Mouse (Mus musculus) limb, embryonic 13.5 days (tissue): ENCODE measurements around the gene Ccdc39. TPM values are rescaled to one million over a fixed set of nuclear protein-coding genes. Genes with fewer than 3 reads are reported as not detected.

ENCODE experiments used
- ATAC-seq: fragments of 200-750 bp; cut with Nextera tagmentation; 2 replicates; pipeline ENCODE4 v1.8.0; 2017; ENCODE audit warnings: low read depth, moderate number of reproducible peaks, moderate TSS enrichment; ENCODE audit not compliant: low FRiP score
- H3K27ac ChIP-seq: fragments of 300-500 bp; sonication (generic); 2 replicates; pipeline ENCODE4 v1.5.1; 2015; ENCODE audit warnings: inconsistent platforms, mild to moderate bottlenecking, moderate library complexity
- H3K27me3 ChIP-seq: fragments of 300-500 bp; sonication (generic); 2 replicates; pipeline ENCODE4 v1.6.1; 2015; ENCODE audit warnings: mild to moderate bottlenecking, inconsistent platforms
- H3K36me3 ChIP-seq: fragments of 300-500 bp; sonication (generic); 2 replicates; pipeline ENCODE4 v1.6.1; 2015; ENCODE audit warnings: inconsistent platforms, mild to moderate bottlenecking, moderate library complexity
- H3K4me1 ChIP-seq: fragments of 300-500 bp; sonication (generic); 2 replicates; pipeline ENCODE4 v1.6.1; 2015; ENCODE audit warnings: inconsistent platforms
- H3K4me2 ChIP-seq: fragments of 300-500 bp; sonication (generic); replicated peaks from 2 replicates; pipeline ENCODE4 v1.6.1; 2015; ENCODE audit warnings: inconsistent platforms, mild to moderate bottlenecking, moderate library complexity
- H3K4me3 ChIP-seq: fragments of 300-500 bp; sonication (generic); 2 replicates; pipeline ENCODE4 v1.5.1; 2015; ENCODE audit warnings: moderate library complexity, mild to moderate bottlenecking, inconsistent platforms
- H3K9ac ChIP-seq: fragments of 300-500 bp; sonication (generic); 2 replicates; pipeline ENCODE4 v1.6.1; 2015; ENCODE audit warnings: mild to moderate bottlenecking, inconsistent platforms
- H3K9me3 ChIP-seq: fragments of 300-500 bp; sonication (generic); 2 replicates; pipeline ENCODE4 v1.6.1; 2016; ENCODE audit warnings: inconsistent platforms
- WGBS: fragments of 180-500 bp; shearing (Covaris S2); methylation state at CpG from one replicate; pipeline ENCODE4 v1.1.7; 2015; 5-methylcytosine and 5-hydroxymethylcytosine counted together
- polyA plus RNA-seq: library from polyadenylated mRNA; unstranded; fragments of >200 nt; fragmentation: Nextera tagmentation; extraction: Ambion mirVana; gene quantifications from 2 replicates; pipeline ENCODE4 v1.2.1, GENCODE M21; 2015

Ccdc39 gene
- polyA plus RNA-seq, 1 experiment from 2014 or later = 4.8 TPM

DNA sequence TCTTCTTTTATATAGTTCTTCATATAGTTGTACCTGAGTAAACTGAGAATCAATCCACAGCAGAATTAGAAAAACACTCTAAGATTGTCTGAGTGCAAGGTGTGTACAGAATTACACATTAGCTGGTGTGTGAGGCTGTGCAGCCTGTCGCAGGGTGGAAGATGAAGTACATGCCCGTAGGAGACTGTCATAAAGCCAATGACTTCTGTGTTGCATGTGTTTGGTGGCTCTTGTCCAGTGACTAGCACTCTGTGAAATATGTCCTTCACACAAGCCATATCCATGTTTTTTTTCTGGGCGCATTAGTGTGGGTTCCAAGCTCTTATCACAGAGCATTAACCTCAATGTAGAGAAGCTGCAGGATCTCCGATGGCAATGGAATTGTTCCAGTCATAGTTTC lies 6.7 kb upstream of the Ccdc39 start:
- 94% methylated on average over 4 of the region's 4 CpGs for WGBS
- Histone ChIP-seq H3K9ac (no peak overlapping the region), H3K9me3 (no peaks in the 10 kb centered on the region)

DNA sequence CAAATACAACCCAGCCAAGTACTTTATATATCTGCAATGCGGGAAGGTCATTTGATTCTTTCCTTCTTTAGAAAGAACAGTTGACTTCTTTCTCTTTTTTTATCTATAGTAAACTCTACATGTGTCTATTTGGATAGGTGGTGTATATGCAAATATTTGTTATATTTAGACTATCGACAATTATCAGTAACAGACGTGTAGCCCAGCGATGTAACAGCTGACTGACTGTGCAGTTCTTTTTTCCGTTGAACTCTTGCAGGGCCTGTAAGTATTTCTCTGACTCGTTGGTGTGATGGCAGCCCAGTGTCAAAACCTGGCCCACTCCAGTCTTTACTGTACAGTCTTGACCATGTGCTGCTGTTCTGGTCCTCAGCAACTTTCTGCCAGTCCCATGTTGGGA lies 2.5 kb upstream of the Ccdc39 start:
- no peak overlapping the region for H3K4me3 ChIP-seq
- H3K36me3 ChIP-seq = no peaks in the 10 kb centered on the region
- H3K4me2 ChIP-seq = no peak overlapping the region
- H3K9ac ChIP-seq = no peak overlapping the region
- H3K27me3 ChIP-seq = no peaks in the 10 kb centered on the region
- 78% methylated on average over 6 of the region's 6 CpGs for WGBS
- H3K27ac ChIP-seq = no peak overlapping the region
- H3K4me1 ChIP-seq = peaks cover 4% of the 10 kb centered on the region
- ATAC-seq = no peak
- H3K9me3 ChIP-seq = no peaks in the 10 kb centered on the region

More for the DNA sequence above, 6.7 kb upstream of the Ccdc39 start:
- H3K27me3 ChIP-seq = no peaks in the 10 kb centered on the region
- no peak overlapping the region for H3K4me3 ChIP-seq
- no peak for ATAC-seq
- no peak overlapping the region for H3K4me2 ChIP-seq
- no peaks in the 10 kb centered on the region for H3K36me3 ChIP-seq
- H3K4me1 ChIP-seq = no peaks in the 10 kb centered on the region
- no peak overlapping the region for H3K27ac ChIP-seq

DNA sequence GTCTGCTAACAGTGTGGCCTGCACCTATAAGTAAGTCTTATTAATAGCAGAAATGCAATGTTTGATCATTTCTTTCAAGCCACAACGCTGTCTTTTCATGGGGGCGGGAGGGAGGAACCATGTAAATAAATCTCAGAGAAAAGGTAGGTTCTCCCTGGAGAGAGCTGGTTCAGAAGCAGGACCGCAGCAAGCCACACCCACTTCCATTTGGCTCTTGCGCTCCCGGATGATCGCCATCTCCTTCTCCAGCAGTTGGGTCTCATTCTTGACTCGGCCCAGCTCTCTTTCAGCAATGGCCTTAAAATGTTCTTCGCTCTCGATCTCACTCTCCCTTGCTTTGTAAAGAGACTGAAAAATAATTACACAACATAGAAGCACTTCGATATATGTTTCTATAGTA lies 5.2 kb downstream of the Ccdc39 start:
- H3K4me1 ChIP-seq = peaks cover 4% of the 10 kb centered on the region

DNA sequence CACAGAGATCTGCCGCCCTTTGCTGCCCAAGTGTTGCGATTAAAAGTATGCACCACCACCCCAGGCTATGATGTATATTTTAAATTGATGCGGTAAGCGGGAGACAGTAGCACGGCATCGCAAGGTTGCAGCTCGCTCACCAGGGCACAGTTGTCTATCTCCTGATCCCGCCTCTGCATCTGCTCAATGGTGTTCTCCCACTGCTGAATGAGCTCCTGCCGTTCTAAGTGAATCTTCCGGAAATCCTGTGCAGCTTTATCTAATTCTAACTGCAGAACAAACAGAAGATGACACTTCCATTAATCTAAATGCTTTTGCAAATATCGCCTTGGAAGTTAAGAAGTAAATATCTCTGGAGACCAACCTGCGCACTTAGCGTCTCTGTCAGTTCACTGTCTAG lies 7.5 kb downstream of the Ccdc39 start:
- Histone ChIP-seq H3K4me1 (no peaks in the 10 kb centered on the region), H3K4me3 (no peak overlapping the region), H3K27me3 (no peaks in the 10 kb centered on the region), H3K9me3 (no peaks in the 10 kb centered on the region), H3K36me3 (no peaks in the 10 kb centered on the region), H3K27ac (no peak overlapping the region), H3K4me2 (no peak overlapping the region), H3K9ac (no peak overlapping the region)
- 92% methylated on average over 13 of the region's 13 CpGs for WGBS
- ATAC-seq = no peak

More for the DNA sequence above, 5.2 kb downstream of the Ccdc39 start:
- Histone ChIP-seq H3K9ac (no peak overlapping the region), H3K4me2 (peak overlapping the region; percentile 36), H3K27ac (no peak overlapping the region), H3K4me3 (0 out of 2 replicates have a peak overlapping the region, but pooled peaks have one; percentile 5), H3K27me3 (no peaks in the 10 kb centered on the region), H3K9me3 (no peaks in the 10 kb centered on the region), H3K36me3 (no peaks in the 10 kb centered on the region)
- WGBS = 49% methylated on average over 10 of the region's 10 CpGs
- ATAC-seq = no peak

DNA sequence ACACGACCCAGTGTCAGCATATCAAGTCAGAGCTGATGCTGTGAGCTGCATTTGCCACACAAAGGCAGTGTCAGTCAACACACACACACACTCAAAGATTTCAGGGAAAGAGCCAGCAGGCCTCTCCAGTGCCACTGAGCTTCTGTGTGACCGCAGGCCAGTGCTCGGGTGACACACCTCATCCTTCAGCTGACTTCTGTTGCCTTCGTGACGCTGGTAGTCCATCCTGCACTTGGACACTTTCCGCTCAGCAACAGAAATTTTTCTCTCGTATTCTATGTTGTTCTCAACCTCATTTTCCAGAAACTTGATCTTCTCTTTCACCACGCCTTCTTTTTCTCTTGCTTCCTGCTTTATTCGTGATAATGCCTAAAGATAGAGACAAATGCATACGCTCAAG lies 11.8 kb downstream of the Ccdc39 start:
- ATAC-seq = no peak
- H3K36me3 ChIP-seq = no peaks in the 10 kb centered on the region
- H3K27me3 ChIP-seq = no peaks in the 10 kb centered on the region
- 87% methylated on average over 10 of the region's 10 CpGs for WGBS
- H3K4me3 ChIP-seq = no peak overlapping the region
- no peaks in the 10 kb centered on the region for H3K9me3 ChIP-seq
- no peak overlapping the region for H3K4me2 ChIP-seq
- no peak overlapping the region for H3K27ac ChIP-seq
- H3K4me1 ChIP-seq = no peaks in the 10 kb centered on the region
- H3K9ac ChIP-seq = no peak overlapping the region

DNA sequence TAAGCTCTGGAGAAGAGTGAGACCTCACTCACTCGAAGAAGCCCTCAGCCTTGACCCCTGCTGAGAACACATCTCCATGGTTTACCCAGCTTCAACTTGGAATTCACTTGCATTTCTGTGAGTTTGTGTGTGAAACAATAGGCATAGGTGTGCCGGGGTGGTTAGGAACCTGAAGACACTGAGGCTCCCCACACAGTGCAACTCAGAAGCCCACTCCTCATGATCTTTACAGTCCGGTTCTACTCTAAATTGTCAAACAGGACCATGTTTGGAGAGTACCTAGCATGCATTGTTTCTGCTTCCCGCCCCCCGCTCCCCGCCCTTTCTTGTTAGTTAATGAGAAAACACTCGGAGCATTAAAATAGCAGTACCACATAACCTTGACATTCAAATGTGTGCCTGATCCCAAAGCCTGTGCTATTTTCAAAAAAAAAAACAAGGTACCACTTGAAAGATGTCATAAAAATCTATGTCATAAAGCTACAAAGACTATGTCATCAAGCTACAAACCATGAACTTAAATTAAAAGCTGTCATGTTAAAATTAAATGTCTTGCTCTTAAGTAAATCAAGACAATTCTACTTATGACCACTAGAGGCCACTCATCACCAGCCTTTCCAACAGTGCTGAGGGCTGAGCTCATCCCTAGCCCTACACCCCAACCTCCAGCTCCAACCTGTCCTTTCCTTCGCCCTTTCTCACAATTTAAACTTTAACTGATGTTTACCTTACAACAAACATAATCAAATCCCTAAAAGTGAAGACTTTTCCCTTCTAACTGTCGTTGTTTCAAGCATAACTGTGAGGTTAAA lies 19.8 kb downstream of the Ccdc39 start:
- Histone ChIP-seq H3K27me3 (no peaks in the 10 kb centered on the region), H3K9ac (no peak overlapping the region), H3K27ac (no peak overlapping the region), H3K9me3 (no peaks in the 10 kb centered on the region), H3K4me1 (no peaks in the 10 kb centered on the region), H3K36me3 (no peaks in the 10 kb centered on the region), H3K4me2 (no peak overlapping the region), H3K4me3 (no peak overlapping the region)
- 46% methylated on average over 9 of the region's 9 CpGs for WGBS
- 0 out of 2 replicates have a peak, but pooled peaks have one; percentile 66 for ATAC-seq

DNA sequence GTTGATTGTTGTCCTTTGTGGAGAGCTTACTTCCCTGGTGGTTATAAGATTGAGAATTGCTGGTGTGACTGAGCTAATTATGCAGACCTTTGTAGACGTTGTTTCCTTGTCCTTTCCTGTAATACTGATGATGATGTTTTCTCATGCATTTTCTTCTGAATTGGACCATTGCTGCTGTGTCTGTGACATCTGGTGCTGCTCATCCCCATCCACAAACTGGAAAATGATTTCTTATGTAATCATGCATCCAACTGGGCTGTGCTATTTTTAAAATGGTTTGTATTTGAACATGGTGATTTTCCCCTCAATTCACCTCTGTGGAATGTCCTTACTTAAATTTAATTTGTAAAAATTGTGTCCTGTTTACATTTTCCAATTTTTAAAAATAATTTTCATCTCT lies 37.0 kb downstream of the Ccdc39 start:
- no peak overlapping the region for H3K4me3 ChIP-seq
- H3K36me3 ChIP-seq = peaks cover 51% of the 10 kb centered on the region
- no peak for ATAC-seq
- no peaks in the 10 kb centered on the region for H3K9me3 ChIP-seq
- no peaks in the 10 kb centered on the region for H3K4me1 ChIP-seq
- H3K27me3 ChIP-seq = no peaks in the 10 kb centered on the region
- WGBS = 76% methylated on average over 1 of the region's 1 CpGs
- no peak overlapping the region for H3K4me2 ChIP-seq
- H3K9ac ChIP-seq = no peak overlapping the region
- no peak overlapping the region for H3K27ac ChIP-seq

DNA sequence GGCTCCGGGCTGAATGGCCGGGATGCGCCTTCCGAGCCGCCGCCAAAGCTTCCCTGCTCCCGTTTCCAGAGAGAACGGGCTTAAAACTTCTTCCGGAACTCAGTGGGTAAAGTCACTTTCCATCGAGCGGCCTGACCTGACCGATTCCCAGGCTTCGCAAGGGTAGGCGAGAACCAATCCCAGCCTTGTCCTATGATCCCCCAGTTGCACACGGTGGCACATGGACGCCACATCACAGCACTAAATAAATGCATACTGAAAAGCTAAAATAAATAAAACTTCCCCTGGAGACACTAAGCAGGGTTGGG lies 43.6 kb downstream of the Ccdc39 start:
- Histone ChIP-seq H3K4me1 (peaks cover 14% of the 10 kb centered on the region), H3K4me3 (peak overlapping the region; percentile 97), H3K27ac (peak overlapping the region; percentile 98), H3K9ac (peak overlapping the region; percentile 97), H3K4me2 (peak overlapping the region; percentile 64), H3K9me3 (no peaks in the 10 kb centered on the region), H3K36me3 (peaks cover 14% of the 10 kb centered on the region), H3K27me3 (no peaks in the 10 kb centered on the region)
- under 1% methylated on average over 16 of the region's 16 CpGs for WGBS
- peak; percentile 7; the same call in 1 of the 2 replicates for ATAC-seq

DNA sequence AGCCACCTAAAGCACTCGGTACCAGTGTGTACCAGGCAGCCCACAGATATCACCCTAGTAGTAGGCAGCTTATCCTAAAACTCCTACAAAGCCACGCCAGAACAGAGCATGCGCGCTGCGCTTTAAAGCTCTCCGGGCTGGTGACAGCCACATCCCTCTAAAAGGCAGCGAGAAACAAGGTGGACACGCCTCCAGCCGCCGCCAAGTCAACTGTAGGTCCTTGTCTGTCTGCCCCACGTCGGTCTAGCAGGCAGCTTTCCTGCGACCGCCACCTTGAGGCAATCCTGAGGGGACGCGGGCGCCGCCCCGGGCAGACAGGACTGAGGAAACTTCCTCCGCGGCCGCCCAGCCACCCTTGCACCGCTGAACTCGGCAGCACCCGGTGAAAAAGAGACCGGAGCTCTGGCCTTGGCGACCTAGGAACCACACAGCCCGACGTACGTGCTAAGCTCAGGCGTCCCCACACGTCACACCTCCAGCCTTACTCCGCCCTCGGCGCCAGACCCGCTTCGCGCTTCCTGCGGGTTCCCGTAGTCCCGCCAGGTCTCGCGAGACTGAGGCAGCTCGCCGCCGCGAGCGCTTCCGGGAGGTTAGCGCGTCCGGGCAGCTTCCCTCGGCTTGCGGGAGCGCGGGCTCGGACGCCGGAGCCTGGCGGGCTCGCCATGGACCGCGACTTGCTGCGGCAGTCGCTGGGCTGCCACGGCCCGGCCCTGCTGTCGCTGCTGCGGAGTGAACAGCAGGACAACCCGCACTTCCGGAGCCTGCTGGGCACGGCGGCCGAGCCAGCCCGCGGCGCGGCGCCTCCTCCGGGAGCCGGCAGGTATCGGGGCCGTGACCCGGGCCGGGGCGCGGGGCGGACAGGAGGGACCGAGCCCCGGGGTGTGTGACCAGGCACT lies 44.2 kb downstream of the Ccdc39 start, which contains the start of gene Ttc14:
Gene Ttc14 (plus strand): TSS at position 216 of the 896 bp plus-strand sequence.
- peak within 1 kb of the TSS; percentile 97 for H3K9ac ChIP-seq
- ATAC-seq = peak; percentile 99
- peaks cover 10% of the 10 kb centered on the region for H3K36me3 ChIP-seq
- H3K27me3 ChIP-seq = no peaks in the 10 kb centered on the region
- H3K4me3 ChIP-seq = peak within 1 kb of the TSS; percentile 97
- peak within 1 kb of the TSS; percentile 98 for H3K27ac ChIP-seq
- WGBS = under 1% methylated on average over 89 of the region's 90 CpGs
- H3K9me3 ChIP-seq = no peaks in the 10 kb centered on the region
- H3K4me1 ChIP-seq = peaks cover 14% of the 10 kb centered on the region
- peak within 1 kb of the TSS; percentile 68 for H3K4me2 ChIP-seq

DNA sequence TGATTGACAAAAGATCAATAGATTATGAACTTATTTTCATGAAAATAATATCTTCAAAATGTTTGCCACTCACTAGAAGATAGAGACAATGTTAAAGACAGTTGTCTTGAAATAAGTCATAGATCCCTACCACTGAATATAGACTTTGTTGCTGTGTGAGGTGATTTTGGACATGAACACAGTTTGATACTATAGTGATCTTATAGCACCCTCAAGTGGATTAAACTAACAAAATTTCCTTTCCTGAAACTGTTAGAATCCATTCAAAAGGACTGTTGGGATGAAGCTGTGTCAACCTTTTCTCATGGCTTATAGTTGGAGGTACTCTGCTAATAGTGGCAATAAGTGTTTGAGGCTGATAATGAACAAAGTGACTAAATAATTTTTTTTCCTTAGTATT lies 53.1 kb downstream of the Ccdc39 start:
- H3K4me1 ChIP-seq = no peaks in the 10 kb centered on the region
- no peak overlapping the region for H3K4me3 ChIP-seq

More for the DNA sequence above, 53.1 kb downstream of the Ccdc39 start:
- H3K36me3 ChIP-seq = no peaks in the 10 kb centered on the region
- no peak overlapping the region for H3K27ac ChIP-seq
- no peak overlapping the region for H3K9ac ChIP-seq
- no peak overlapping the region for H3K4me2 ChIP-seq
- ATAC-seq = no peak; the same call in 1 of the 2 replicates
- no peaks in the 10 kb centered on the region for H3K9me3 ChIP-seq
- H3K27me3 ChIP-seq = 0 out of 2 replicates have a peak, but pooled peaks cover 3% of the 10 kb centered on the region
